Mouse (Mus musculus): ENCODE measurements around the gene Timp2.
"Not testable (repeated sequence)": the region's sequence is repeated elsewhere in the genome, so short reads cannot be mapped to it uniquely, and the experiment has no call there.

The Timp2 gene

DNA sequence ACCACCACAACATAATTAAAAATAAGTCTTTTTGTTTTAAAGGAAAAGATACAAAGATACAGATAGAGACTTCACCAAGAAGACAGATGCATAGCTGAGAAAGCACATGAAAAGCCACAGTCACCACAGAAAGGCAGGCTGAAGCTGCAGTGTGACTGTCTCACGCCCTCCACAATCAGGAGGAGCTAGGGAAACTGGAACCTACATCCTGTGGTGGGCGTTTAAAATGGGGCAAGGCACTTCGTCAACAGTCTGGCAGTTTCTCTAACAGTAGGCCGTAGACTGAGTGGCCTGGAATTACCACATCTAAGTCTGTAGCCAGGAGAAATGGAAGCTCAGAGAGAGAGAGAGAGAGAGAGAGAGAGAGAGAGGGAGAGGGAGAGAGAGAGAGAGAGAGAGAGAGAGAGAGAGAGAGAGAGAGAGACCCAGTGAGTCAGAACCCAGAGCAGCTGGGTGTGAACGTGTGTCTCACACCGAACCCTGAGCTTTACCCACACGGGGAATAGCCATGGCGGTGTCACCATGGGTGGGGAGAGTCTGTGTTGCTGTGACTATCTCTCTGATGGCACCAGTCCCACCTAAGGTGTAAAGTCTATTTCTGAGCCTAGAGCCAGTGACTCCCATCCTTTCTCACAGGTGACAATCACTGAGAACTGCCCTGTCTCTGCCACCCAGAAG lies 17.9 kb downstream of the Timp2 start:
- peak; percentile 96 for ATAC-seq (ENCODE audit: low TSS enrichment)

DNA sequence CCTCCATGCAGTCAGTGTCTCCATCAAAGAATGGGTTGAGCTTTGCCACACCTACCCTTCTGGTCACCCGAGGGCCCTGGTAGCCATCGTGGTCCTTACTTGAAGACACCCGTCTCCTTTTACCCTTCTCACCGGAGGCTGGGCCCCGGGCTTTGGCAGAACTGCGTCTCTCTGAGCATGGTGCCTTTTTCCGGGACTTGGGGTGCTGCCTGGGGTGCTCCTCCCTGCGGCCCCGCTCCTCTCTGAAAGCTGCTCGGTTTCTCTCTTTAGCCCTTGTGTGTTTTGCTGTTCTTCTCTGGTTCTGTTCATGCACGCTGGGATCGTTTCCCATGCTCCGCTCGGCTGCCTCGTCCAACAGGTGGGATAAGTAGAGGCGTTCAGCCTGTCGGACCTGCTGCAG lies 22.1 kb downstream of the Timp2 start:
- no peak for ATAC-seq (ENCODE audit: low TSS enrichment)

DNA sequence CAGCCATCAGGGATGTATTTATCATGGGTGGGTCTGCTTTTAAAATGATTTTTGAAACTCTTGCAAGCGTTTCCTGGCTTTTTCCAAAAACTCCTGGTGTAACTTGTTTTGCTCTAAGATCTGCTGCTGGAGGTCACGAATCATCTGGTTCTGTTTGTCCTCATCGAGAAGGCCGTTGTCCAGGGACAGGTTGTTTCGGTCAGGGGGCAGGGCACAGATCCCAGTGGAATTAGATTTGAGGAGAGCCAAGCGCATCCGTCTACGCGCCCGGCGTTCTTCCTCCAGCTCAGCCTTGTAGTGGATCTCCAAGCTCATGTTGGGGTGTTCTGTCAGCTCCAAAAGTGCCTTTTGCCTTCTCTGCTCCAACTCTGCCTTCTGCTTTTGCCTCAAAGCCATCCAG lies 23.2 kb downstream of the Timp2 start:
- ATAC-seq (ENCODE audit: low TSS enrichment) = no peak

DNA sequence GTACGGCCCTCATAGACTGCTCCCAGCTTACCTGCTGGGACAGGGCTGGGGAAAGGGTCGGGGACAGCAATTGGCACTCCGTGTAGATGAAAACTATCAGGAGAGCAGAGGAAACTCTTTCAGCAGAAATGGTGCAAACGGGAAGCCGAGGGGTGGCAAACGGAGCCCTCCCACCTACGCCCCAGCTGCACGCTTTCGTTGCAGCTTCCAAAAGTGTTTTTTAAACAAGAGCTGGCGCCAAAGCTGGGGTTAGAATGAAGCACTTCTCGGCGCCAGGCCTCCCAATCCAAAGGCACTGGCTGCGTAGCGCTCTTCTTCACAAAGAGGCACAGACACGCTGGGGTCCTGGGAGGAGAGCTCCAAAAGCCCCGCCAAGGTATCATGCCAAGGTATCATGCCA lies 24.8 kb downstream of the Timp2 start:
- no peak; the same call in 1 of the 2 replicates for ATAC-seq (ENCODE audit: low TSS enrichment)

DNA sequence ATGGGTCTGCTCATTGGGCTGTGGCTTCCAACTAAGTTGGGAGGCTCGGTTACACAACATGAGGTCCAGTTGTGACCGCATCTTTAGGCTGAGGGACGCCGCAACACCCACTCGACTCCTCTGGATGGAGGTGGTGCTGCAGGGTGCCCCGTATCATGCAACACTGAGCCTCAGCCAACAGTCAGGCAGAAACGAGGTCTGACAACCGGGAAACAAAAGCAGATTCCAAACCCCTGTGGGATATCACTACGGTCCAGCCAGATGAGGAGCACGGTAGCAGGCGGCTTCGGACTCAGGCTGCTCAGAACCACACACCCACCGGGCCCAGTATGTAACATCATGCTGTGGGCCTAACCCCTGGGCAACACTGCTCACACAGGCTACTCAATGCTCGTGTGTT lies 25.2 kb downstream of the Timp2 start:
- peak; percentile 3; the same call in 1 of the 2 replicates for ATAC-seq (ENCODE audit: low TSS enrichment)

DNA sequence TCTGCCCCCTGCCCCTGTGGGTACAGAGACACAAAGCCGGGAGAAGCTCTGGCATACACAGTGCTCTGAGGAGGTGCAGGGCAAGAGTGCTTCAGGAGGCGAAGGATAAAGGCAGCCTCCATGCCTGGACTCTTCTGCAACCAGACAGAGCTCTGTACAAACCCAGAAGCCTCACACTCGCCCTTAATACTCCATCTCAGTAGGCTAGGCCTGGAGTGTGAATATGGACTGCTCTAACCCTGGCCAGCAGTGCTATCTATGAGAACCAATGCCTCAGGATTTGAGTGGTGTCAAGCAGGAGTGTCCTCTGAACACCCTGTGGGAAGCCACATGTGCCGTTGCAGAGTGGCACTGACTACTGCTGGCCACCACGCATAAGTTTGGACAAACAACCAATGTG lies 26.6 kb downstream of the Timp2 start:
- ATAC-seq (ENCODE audit: low TSS enrichment) = no peak

DNA sequence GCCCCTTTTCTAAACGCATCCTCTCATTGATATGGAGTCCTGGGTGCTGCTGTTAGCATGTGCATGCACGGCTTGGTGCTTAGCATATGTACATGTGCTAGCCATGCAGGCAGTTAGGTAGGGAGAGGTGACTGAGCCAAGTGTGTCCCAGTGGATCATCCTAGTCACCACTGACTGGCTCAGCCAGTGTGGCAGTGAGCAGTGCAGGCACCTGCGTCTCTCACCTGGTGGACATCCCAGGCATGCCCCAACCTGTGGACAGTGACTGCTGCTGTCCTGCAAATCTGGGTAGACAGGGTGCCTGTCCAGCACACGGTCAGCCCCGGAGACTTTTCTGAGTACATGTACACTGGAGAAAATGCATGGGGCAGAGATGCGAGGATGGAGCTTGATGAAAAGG lies 27.0 kb downstream of the Timp2 start:
- no peak for ATAC-seq (ENCODE audit: low TSS enrichment)

DNA sequence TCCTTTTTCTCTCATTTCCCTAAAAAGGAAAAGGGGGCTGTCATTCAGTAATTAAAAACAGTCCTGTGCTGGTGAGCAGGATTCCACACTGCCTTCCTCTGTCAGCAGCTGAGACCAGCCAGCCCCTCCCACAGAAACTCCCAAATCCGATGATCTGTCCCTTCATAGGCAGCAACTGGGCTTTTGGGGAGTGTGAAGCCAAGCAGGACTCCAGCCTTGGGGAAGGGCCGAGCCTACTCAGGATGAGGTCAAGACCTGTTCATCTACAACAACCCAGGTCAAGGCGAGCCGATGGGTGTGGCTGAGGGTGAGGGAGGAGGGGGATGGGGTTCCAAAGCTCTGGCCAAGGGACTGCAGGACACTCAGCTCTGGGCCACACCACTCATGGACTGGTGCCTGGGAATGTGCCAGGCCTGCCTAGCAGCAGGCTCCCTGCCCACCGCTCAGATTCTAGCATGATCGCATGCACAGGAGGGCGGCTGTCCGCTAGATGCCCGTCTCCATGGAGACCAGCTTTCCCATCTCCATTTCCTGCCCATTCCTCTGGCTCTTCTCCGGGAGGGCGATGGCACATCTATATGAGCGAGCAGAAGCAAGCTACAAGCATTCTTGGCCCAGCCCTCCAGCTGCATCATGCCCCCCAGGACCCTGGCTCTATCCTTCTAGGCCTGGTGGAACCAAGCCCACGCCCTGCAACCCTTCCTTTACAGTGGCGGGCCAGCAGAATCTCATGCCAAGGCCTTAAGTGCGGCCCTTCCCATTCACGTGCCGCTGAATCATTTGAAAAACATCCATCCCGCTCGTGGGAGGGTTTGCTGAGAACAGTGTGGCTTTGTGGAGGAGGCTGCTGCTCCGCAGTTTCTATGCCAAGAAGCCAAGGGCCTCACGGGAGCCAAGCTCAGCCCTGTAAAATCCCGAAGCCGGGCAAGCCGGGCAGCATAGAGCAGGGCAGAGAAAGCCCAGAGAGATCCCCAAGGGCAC lies 28.3 kb downstream of the Timp2 start:
- ATAC-seq (ENCODE audit: low TSS enrichment) = peak; percentile 79

DNA sequence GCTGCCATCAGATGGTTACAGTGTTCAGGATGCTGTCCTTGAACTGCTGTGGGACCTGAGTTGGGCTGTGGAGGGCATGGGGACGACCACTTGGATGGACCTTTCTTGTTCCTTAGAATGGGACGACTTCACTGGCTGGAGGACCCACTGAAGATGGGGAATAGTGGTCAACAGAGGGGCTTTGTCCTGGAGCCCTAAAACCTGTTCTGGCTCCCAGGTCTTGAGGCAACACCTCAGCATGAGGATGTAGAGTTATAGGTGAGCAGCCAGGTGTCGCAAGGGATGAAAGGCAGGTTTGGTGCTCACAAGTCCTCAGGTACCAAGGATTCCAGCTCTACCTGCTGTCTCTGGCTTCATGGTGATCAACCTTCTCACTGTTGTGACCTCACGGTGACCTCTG lies 29.0 kb downstream of the Timp2 start:
- no peak for ATAC-seq (ENCODE audit: low TSS enrichment)

DNA sequence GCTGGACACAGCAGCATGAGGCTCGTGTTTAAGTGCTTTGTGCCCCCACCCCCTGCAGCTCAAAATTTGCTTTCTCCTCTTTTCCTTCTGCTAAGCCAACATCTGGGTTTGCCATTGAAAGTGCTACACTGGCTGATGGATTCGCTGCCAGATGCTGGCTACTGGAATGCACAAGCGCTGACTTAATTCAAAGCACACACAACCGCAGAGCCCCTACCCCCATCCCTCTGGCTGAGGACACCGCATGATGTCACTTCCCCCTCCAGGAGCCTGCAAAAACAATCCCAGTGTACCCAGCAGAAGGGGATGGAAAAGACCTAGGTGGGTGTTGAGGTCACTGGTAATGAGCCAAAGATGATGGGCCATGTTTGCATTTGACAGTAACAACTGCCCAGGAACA lies 31.0 kb downstream of the Timp2 start:
- ATAC-seq (ENCODE audit: low TSS enrichment) = no peak

DNA sequence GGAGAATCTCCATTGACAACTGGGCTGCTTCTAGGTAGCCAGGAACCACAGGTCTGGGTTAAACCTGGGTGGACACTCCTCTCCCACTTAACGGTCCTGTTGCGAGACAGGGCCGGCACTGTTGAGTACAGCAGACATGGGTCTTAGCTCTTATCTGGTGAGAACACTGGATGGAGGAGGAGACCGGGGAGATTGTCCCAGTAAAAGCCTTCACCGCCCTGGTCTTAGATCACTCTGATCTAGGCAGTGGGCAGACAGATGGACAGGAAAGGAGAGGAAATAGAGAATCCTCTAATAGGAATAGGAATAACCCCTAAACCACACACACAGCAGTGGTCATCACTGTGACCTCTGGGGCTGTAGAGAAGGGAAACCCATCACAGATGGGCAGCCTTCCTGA lies 31.6 kb downstream of the Timp2 start:
- ATAC-seq (ENCODE audit: low TSS enrichment) = no peak

DNA sequence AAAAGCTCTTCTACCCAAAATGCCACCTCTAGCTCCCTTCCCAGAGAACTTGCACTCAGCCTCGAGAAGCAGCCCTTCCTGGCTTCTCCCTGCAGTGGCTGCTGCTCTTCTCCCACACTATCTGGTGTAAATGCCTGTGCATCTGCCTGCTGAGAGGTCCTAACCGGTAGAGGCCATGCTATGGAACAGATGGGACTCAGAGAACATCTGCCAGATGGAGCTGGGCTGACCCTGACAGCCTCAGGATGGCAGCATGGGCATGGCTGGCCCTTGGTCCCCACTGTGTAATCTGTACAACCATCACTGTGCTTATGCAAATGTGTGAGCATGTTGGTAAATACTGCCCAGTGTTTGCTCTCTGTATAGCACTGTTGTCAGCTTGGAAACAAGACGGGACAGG lies 32.9 kb downstream of the Timp2 start:
- ATAC-seq (ENCODE audit: low TSS enrichment) = no peak

DNA sequence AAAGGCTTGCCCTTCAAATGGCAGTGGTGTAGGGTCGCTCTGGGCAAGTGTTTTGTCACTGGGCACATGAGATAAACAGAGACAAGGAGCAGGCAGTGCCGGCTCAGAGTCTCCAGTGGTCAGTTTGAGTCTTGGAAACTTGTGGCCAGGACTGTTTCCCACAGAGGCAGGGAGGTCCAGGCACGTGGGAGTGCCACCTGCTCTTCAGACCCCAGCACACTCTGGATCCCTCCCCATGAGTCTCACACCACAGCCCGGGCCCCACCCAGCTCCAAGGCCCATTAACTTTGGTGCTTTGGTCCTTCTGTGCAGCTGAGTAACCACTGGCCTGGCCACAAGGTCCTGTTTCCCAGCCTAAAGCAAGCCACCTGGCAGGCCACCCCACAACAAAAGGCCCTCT lies 33.6 kb downstream of the Timp2 start:
- ATAC-seq (ENCODE audit: low TSS enrichment) = no peak

DNA sequence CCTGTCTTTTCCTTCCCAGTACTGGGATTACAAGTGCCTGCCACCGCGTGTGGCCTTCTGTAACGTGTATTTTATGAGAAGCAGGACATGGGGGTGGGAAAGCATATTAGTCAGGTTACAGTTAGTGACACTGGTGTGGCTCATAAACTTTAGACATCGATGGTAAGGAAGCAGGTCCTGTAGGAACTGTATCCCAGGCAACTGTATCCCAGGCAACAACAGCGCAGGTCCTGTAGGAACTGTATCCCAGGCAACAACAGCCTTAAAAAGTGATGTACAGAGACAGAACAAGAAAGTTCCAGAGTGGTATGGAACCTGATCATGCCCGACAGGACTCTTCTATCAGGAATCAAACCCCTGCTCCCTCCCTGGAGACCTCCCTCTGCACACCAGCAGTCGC lies 34.0 kb downstream of the Timp2 start:
- no peak for ATAC-seq (ENCODE audit: low TSS enrichment)

DNA sequence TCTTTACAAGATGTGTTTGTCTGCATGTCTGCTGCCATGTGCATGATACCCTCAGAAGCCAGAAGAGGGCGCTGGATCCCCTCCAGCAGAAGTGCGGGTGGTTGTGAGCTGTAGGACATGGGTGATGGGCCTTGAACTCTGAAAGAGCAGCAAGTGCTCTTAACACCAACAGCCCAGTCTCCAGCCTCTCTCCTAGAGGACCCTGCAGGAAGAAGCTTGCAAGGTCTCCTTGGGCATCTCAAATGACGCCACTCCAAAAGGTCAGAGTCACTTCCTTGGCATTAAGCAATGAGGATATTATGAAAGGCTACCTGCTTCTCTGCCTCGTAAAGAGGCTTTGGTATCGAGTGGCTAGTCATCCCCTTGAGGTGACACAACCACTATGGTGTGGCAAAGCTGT lies 36.9 kb downstream of the Timp2 start:
- ATAC-seq (ENCODE audit: low TSS enrichment) = no peak

DNA sequence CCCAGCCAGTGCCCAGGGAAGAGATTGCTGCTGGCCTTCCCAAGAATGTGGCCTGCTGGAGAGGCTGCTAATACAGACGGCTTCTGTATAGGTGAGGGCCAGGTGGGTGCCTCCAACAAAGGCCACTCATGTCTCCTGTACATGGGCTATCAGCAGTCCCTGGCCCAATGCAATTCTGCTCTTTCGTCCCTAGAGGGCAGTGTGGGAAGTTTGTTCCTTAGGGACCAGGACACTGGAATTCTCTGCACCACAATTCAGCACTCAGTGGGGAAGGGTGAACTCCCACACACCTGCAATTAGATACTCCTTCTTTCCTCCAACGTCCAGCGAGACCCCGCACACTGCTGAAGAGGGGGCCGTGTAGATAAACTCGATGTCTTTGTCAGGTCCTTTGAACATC lies 38.4 kb downstream of the Timp2 start:
- ATAC-seq (ENCODE audit: low TSS enrichment) = peak; percentile 81; the same call in 1 of the 2 replicates

DNA sequence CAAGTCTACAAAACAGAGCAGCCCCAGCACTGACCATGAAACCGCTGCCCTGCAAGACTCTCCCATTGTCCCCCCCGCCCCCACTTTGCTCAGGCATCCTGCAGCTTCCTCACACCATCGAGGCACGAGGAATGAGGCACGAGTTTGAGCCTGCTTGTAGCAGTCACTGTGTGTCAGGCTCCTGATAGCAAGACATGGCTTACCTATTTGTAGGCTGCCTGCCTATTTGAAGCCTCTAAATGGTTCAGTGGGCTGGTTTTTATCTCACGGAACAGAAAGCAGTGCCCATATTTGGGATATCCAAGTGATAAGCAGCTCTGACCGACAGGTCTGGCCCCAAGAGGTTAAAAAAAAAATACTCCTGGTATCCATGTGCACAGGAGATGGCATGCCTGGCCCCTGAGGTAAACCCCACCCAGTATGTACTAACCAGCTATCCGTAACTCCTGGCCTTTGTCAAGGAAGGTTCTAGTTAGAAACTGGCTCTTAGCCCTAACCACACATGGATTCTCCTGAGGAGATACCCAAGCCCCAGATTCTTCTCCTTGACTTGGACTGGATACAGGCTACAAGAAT lies 39.2 kb downstream of the Timp2 start:
- no peak for ATAC-seq (ENCODE audit: low TSS enrichment)

DNA sequence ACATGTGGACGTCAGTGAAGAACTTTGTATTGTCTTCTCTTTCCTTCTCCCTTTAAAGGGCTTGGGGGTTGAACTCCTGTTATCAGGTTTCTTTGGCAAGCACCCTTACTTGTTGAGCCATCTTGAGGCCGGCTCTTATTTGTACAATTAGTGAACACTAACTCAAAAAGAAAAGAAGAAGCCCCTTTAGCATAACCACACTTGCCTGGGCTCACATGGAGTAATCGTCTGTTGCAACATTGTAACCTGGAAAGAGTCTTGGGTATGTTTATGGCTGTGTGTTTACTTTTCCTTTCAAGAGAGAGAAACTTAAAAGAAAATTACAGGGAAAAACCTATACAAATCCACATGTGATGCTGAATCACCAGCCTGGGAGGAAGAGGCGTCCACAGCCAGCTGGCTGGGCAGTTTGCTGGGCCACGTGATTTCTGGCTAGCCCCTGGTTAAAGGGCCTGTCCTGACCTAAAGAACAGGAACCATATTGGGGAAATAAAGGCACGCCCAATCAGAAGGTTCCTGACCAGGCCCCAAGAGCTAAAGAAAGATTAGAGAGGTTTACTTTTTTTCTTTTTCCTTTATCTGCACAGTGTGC lies 43.3 kb downstream of the Timp2 start:
- no peak for ATAC-seq (ENCODE audit: low TSS enrichment)

DNA sequence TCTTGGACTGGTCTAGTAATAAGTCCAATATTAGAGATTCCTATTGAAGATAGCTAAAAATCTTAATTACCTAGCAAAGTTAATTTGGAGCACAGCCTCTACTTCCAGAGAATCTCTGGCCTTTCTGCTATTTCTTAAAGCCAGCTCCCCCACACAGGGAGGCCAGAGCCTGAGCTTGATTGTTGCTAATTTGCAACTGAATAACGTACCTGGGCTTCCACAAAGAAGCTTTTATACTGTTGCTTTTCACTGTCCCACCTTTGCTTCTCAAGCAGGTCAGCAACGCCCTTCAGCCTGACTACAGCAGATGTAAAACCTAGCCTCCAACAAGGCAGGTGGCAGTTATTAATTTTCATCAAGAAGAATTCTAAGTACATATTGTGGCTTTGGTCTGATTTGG lies 47.6 kb downstream of the Timp2 start:
- not testable (repeated sequence) for ATAC-seq (ENCODE audit: low TSS enrichment)

DNA sequence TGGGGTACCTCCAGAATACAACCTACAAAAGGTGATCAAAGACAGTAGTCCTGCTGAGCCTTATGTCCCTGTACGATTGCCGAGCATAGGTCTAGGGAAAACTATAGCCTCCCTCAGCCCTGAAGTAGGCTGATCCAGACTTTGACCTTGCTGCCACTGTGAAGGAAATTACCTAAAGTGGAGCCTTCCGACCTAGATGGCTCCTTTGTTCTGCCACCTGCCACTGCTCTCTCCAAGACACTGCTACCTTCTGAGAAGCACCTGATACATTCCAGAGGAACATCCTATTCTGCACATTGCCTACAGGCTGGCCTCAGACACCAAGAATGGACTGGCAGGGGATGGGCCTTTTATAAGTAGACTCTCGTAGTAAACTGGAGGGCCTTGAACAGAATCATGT lies 51.6 kb downstream of the Timp2 start:
- ATAC-seq (ENCODE audit: low TSS enrichment) = not testable (repeated sequence)

DNA sequence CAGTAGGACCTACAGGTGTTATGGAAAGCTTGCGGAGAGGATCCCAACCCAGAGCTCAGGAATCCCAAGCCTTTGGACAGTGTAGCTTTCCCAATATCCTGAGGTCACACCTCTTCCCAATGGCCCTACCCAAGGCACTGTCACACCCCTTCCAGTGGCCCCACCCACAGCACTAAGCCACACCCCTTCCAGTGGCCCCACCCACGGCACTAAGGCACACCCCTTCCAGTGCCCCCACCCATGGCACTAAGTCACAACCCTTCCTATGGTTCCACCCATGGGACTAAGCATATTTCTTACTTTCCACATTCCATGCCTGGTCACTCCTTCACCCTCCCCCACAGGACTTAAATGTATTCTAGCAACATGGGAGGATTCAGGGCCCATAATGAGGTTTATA lies 56.7 kb downstream of the Timp2 start:
- no peak for ATAC-seq (ENCODE audit: low TSS enrichment)

DNA sequence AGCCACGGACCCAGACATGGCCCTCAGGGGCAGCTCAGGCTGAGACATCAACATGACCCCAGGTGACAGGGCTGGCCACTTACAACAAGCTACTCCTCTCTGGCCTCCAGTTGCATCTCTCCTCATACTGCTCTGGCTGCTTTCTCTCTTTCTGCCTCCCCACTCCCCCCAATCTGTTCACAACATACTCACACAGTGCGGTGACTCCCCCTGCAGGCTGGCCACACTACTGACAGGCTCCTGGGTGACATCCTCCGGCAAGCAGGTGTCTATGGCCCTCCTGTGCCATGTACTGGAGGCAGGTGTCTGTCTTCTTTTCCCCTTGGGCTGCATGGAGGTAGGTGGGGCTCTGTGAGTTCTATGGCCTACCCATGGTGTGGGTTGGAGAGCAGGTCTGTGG lies 57.6 kb downstream of the Timp2 start:
- ATAC-seq (ENCODE audit: low TSS enrichment) = no peak

Data from frontal cortex, adult (tissue).